9 mouse cellular contexts compared by ENCODE assay signal in genomic region chr11:4916068-4916467, GRCm38 (mm10). TPM values are rescaled to one million over a fixed set of nuclear protein-coding genes. Genes with fewer than 3 reads are reported as not detected.
DNase-seq lines count a peak whose midpoint lies in the region; ATAC-seq and TF ChIP-seq lines count a peak whose summit lies in the region.
"Had no signal": no experiment of that assay in that cellular context is flagged by ENCODE, and none has a peak within 500 bp of the region (broad histone marks: within the 10 kb centered on the region; RNA-seq: fewer than 3 reads in every experiment).

No protein-coding gene starts in this region.

- H3K36me3 ChIP-seq in hindbrain, embryonic 10.5 days = peaks cover 99% of the 10 kb centered on the region
- H3K36me3 ChIP-seq in hindbrain, embryonic 12.5 days = peaks cover 92% of the 10 kb centered on the region
- H3K36me3 ChIP-seq in ES-E14 (ENCODE audit: control insufficient read depth, insufficient read depth, low read length, poor library complexity, severe bottlenecking) = peaks cover 39% of the 10 kb centered on the region

- H3K4me1 ChIP-seq in hindbrain, embryonic 10.5 days (replicated peaks) = no peaks in the 10 kb centered on the region
- no peaks in the 10 kb centered on the region for H3K4me1 ChIP-seq in hindbrain, embryonic 12.5 days
- H3K4me1 ChIP-seq in ES-E14 (ENCODE audit: control insufficient read depth in 2 of 2, insufficient read depth in 2 of 2, low read length in 2 of 2, poor library complexity in 1 of 2) = no peaks in the 10 kb centered on the region
- H3K4me1 ChIP-seq: embryonic facial prominence, embryonic 15.5 days had no signal

- in situ Hi-C loops in ES-E14 (cut with MboI; ENCODE audit: low sequenced_read_pairs in 2 of 2, unreplicated experiment in 2 of 2) = no loop called here

- no peak overlapping the region for H3K4me2 ChIP-seq in hindbrain, embryonic 12.5 days (replicated peaks)
- H3K4me2 ChIP-seq: embryonic facial prominence, embryonic 15.5 days had no signal

- DNase-seq in hindbrain, embryonic 10.5 days (ENCODE audit: low spot score) = peak; percentile 51
- peak; percentile 64 for DNase-seq in ES-E14 (ENCODE audit: low read depth, low spot score)
- DNase-seq in c-Kit-positive CD71-positive TER-119-positive erythroid progenitor cells, embryonic 14.5 days (ENCODE audit: low spot score) = peak; percentile 62
- DNase-seq in frontal cortex, postnatal 36 days (ENCODE audit: low spot score in 2 of 2) = peak; percentile 60 to 71
- DNase-seq in layer of hippocampus, postnatal 10 days (ENCODE audit: low spot score in 2 of 2) = peak; percentile 63 to 66
- peak; percentile 16 to 29 for DNase-seq in spleen, postnatal 36 days (ENCODE audit: low spot score in 2 of 2)

- H3K27me3 ChIP-seq in hindbrain, embryonic 10.5 days (ENCODE audit: insufficient read depth, poor library complexity, severe bottlenecking) = no peaks in the 10 kb centered on the region
- no peaks in the 10 kb centered on the region for H3K27me3 ChIP-seq in hindbrain, embryonic 12.5 days
- H3K27me3 ChIP-seq: embryonic facial prominence, embryonic 15.5 days had no signal

- ATAC-seq in hindbrain, embryonic 12.5 days (ENCODE audit: low FRiP score) = no peak
- peak; percentile 78 for ATAC-seq in megakaryocyte-erythroid progenitor cell, adult 5-6 weeks (replicated peaks; ENCODE audit: low FRiP score, low TSS enrichment, poor library complexity, severe bottlenecking)

- WGBS in hindbrain, embryonic 10.5 days = 76% methylated on average over 1 of the region's 1 CpGs
- 35% methylated on average over 1 of the region's 1 CpGs for WGBS in hindbrain, embryonic 12.5 days

- no peak overlapping the region for H3K27ac ChIP-seq in hindbrain, embryonic 10.5 days
- H3K27ac ChIP-seq in hindbrain, embryonic 12.5 days = no peak overlapping the region
- no peak overlapping the region for H3K27ac ChIP-seq in ES-E14 (ENCODE audit: insufficient read depth, low read depth, low read length, poor library complexity, severe bottlenecking)
- H3K27ac ChIP-seq: embryonic facial prominence, embryonic 15.5 days had no signal

- H3K4me3 ChIP-seq in hindbrain, embryonic 10.5 days = no peak overlapping the region
- no peak overlapping the region for H3K4me3 ChIP-seq in hindbrain, embryonic 12.5 days
- no peak overlapping the region for H3K4me3 ChIP-seq in ES-E14 (ENCODE audit: insufficient read depth in 1 of 2, low read depth in 1 of 2, low read length in 2 of 2, poor library complexity in 1 of 2, severe bottlenecking in 1 of 2)
- H3K4me3 ChIP-seq: embryonic facial prominence, embryonic 15.5 days had no signal

- no peaks in the 10 kb centered on the region for H3K9me3 ChIP-seq in hindbrain, embryonic 10.5 days
- H3K9me3 ChIP-seq in hindbrain, embryonic 12.5 days (replicated peaks) = no peaks in the 10 kb centered on the region
- no peaks in the 10 kb centered on the region for H3K9me3 ChIP-seq in ES-E14 (ENCODE audit: control insufficient read depth, insufficient read depth, low read depth, low read length)
- H3K9me3 ChIP-seq: embryonic facial prominence, embryonic 15.5 days had no signal

- no peak overlapping the region for H3K9ac ChIP-seq in hindbrain, embryonic 12.5 days
- H3K9ac ChIP-seq in ES-E14 (ENCODE audit: insufficient read depth, low read depth, low read length, poor library complexity, severe bottlenecking) = no peak overlapping the region
- H3K9ac ChIP-seq: embryonic facial prominence, embryonic 15.5 days had no signal

TF ChIP-seq in ES-E14, 5 proteins besides CTCF, POLR2A, EP300 and RAD21:
- TF ChIP-seq HCFC1 (IDR thresholded peaks at IDR 0.05; ENCODE audit: borderline replicate concordance, insufficient read depth, low read length) (no peak), ZC3H11A (IDR thresholded peaks at IDR 0.05; ENCODE audit: borderline replicate concordance, low read depth, low read length) (peak; percentile 63), MAFK (IDR thresholded peaks at IDR 0.05; ENCODE audit: insufficient read depth, low read depth, low read length) (no peak), ZNF384 (IDR thresholded peaks at IDR 0.05; ENCODE audit: low read depth, low read length) (no peak), CHD2 (IDR thresholded peaks at IDR 0.05; ENCODE audit: low read depth, low read length) (no peak)

RNA-seq across cellular contexts. Expression of gene Thoc5, which starts 20.9 kb away (rescaled TPM):
- polyA plus RNA-seq in hindbrain, embryonic 10.5 days (2016; fragmentation: Nextera tagmentation; extraction: Ambion mirVana) = 53.3 and 59.4 TPM in 2 replicates
- polyA plus RNA-seq in hindbrain, embryonic 12.5 days (2016; fragmentation: Nextera tagmentation; extraction: Ambion mirVana) = 52.6 and 55.6 TPM in 2 replicates
- 46.4 and 47.5 TPM in 2 replicates for total RNA-seq in ES-E14 (2012; rRNA removed)
- 10 to 100 TPM; 39.7 to 41.8 TPM for total RNA-seq in layer of hippocampus, postnatal 10 days (2021)
- 38.3 and 51.3 TPM in 2 replicates for total RNA-seq in megakaryocyte-erythroid progenitor cell, adult 5-6 weeks (2014; fragmentation: Nextera tagmentation)
- 66.9 and 68.5 TPM in 2 replicates for total RNA-seq in megakaryocyte-erythroid progenitor cell, adult 5-6 weeks (2017)

RNA-seq across cellular contexts. Expression of gene Nefh, which starts 31.8 kb away (rescaled TPM):
- 0.29 and 0.44 TPM in 2 replicates for polyA plus RNA-seq in hindbrain, embryonic 10.5 days (2016; fragmentation: Nextera tagmentation; extraction: Ambion mirVana)
- 1.4 and 1.5 TPM in 2 replicates for polyA plus RNA-seq in hindbrain, embryonic 12.5 days (2016; fragmentation: Nextera tagmentation; extraction: Ambion mirVana)
- total RNA-seq in ES-E14 (2012; rRNA removed) = 13.9 and 17.7 TPM in 2 replicates
- total RNA-seq in layer of hippocampus, postnatal 10 days (2021) = 10 to 100 TPM; 39.1 to 43.0 TPM
- 21.1 and 23.4 TPM in 2 replicates for total RNA-seq in megakaryocyte-erythroid progenitor cell, adult 5-6 weeks (2014; fragmentation: Nextera tagmentation)
- 30.0 and 43.5 TPM in 2 replicates for total RNA-seq in megakaryocyte-erythroid progenitor cell, adult 5-6 weeks (2017)

RNA-seq across cellular contexts. Expression of gene Nipsnap1, which starts 42.3 kb away (rescaled TPM):
- 77.9 and 89.0 TPM in 2 replicates for polyA plus RNA-seq in hindbrain, embryonic 10.5 days (2016; fragmentation: Nextera tagmentation; extraction: Ambion mirVana)
- polyA plus RNA-seq in hindbrain, embryonic 12.5 days (2016; fragmentation: Nextera tagmentation; extraction: Ambion mirVana) = 100 and 101 TPM in 2 replicates
- total RNA-seq in ES-E14 (2012; rRNA removed) = 57.7 and 93.2 TPM in 2 replicates
- total RNA-seq in layer of hippocampus, postnatal 10 days (2021) = 10 to 100 TPM; 85.4 to 89.7 TPM
- 12.1 and 17.8 TPM in 2 replicates for total RNA-seq in megakaryocyte-erythroid progenitor cell, adult 5-6 weeks (2014; fragmentation: Nextera tagmentation)
- 11.6 and 13.7 TPM in 2 replicates for total RNA-seq in megakaryocyte-erythroid progenitor cell, adult 5-6 weeks (2017)
